Mouse (Mus musculus): ENCODE measurements at regions not wholly inside any gene's neighbourhood (a gene's known extent, or its start where the extent isn't known, plus 50 kb on each side); places are given as distances from the start of the nearest gene placed in this dataset.

- Histone ChIP-seq H3K9ac (no peak overlapping the region), H3K4me3 (no peak overlapping the region), H3K4me2 (no peak overlapping the region), H3K36me3 (peaks cover 89% of the 10 kb centered on the region), H3K4me1 (replicated peaks) (no peaks in the 10 kb centered on the region), H3K27me3 (no peaks in the 10 kb centered on the region), H3K9me3 (no peaks in the 10 kb centered on the region), H3K27ac (replicated peaks) (no peak overlapping the region)
- ATAC-seq (ENCODE audit: low read depth): no peak
- 94% methylated on average over 10 of the region's 10 CpGs for WGBS
Observed at GRCm38 (mm10) chr12:109738201-109738600, 138.1 kb upstream of the Rtl1 start.

- Histone ChIP-seq H3K27ac (replicated peaks) (no peak overlapping the region), H3K4me2 (no peak overlapping the region), H3K4me3 (no peak overlapping the region), H3K27me3 (no peaks in the 10 kb centered on the region), H3K9me3 (no peaks in the 10 kb centered on the region), H3K36me3 (peaks cover 89% of the 10 kb centered on the region), H3K9ac (no peak overlapping the region), H3K4me1 (replicated peaks) (peaks cover under 1% of the 10 kb centered on the region; the same call in 1 of the 2 replicates)
- ATAC-seq (ENCODE audit: low read depth): no peak
- 95% methylated on average over 6 of the region's 6 CpGs for WGBS
Observed at GRCm38 (mm10) chr12:109738911-109739310, 138.8 kb upstream of the Rtl1 start.

GRCm38 (mm10) chr12:109742486-109742885, 142.4 kb upstream of the Rtl1 start:
- H3K27ac ChIP-seq (replicated peaks): no peak overlapping the region
- H3K4me1 ChIP-seq (replicated peaks): peaks cover 33% of the 10 kb centered on the region
- H3K27me3 ChIP-seq: no peaks in the 10 kb centered on the region
- WGBS: 95% methylated on average over 11 of the region's 11 CpGs
- no peak overlapping the region for H3K9ac ChIP-seq
- H3K9me3 ChIP-seq: no peaks in the 10 kb centered on the region
- H3K36me3 ChIP-seq: peaks cover 72% of the 10 kb centered on the region
- no peak overlapping the region for H3K4me2 ChIP-seq
- H3K4me3 ChIP-seq: no peak overlapping the region
- no peak for ATAC-seq (ENCODE audit: low read depth)

GRCm38 (mm10) chr12:109743036-109743650, 143.0 kb upstream of the Rtl1 start:
- no peak for ATAC-seq (ENCODE audit: low read depth)
- Histone ChIP-seq H3K27me3 (no peaks in the 10 kb centered on the region), H3K9me3 (no peaks in the 10 kb centered on the region), H3K9ac (no peak overlapping the region), H3K36me3 (peaks cover 68% of the 10 kb centered on the region), H3K27ac (replicated peaks) (no peak overlapping the region), H3K4me1 (replicated peaks) (peaks cover 40% of the 10 kb centered on the region), H3K4me2 (no peak overlapping the region), H3K4me3 (no peak overlapping the region)
- 87% methylated on average over 24 of the region's 24 CpGs for WGBS

GRCm38 (mm10) chr12:109744186-109744585, 144.1 kb upstream of the Rtl1 start:
- H3K36me3 ChIP-seq: peaks cover 68% of the 10 kb centered on the region
- no peak for ATAC-seq (ENCODE audit: low read depth)
- H3K27ac ChIP-seq (replicated peaks): 0 out of 2 replicates have a peak overlapping the region, but pooled peaks have one; percentile 5
- H3K9me3 ChIP-seq: no peaks in the 10 kb centered on the region
- H3K4me1 ChIP-seq (replicated peaks): peaks cover 50% of the 10 kb centered on the region
- no peak overlapping the region for H3K4me2 ChIP-seq
- 92% methylated on average over 4 of the region's 4 CpGs for WGBS
- H3K4me3 ChIP-seq: no peak overlapping the region
- no peak overlapping the region for H3K9ac ChIP-seq
- no peaks in the 10 kb centered on the region for H3K27me3 ChIP-seq

- Histone ChIP-seq H3K9me3 (no peaks in the 10 kb centered on the region), H3K9ac (0 out of 2 replicates have a peak overlapping the region, but pooled peaks have one; percentile 31), H3K4me2 (no peak overlapping the region), H3K36me3 (peaks cover 54% of the 10 kb centered on the region), H3K4me3 (no peak overlapping the region), H3K27ac (replicated peaks) (peak overlapping the region; percentile 81), H3K4me1 (replicated peaks) (peaks cover 65% of the 10 kb centered on the region), H3K27me3 (no peaks in the 10 kb centered on the region)
- peak; percentile 45 for ATAC-seq (ENCODE audit: low read depth)
- WGBS: 25% methylated on average over 15 of the region's 15 CpGs
Observed at GRCm38 (mm10) chr12:109745731-109746484, 145.8 kb upstream of the Rtl1 start.

GRCm38 (mm10) chr12:109747201-109747600, 147.1 kb upstream of the Rtl1 start:
- ATAC-seq (ENCODE audit: low read depth): no peak
- Histone ChIP-seq H3K36me3 (peaks cover 46% of the 10 kb centered on the region), H3K9me3 (no peaks in the 10 kb centered on the region), H3K27me3 (no peaks in the 10 kb centered on the region), H3K9ac (no peak overlapping the region), H3K4me1 (replicated peaks) (peaks cover 65% of the 10 kb centered on the region), H3K4me3 (no peak overlapping the region), H3K4me2 (no peak overlapping the region), H3K27ac (replicated peaks) (peak overlapping the region; percentile 81)
- 70% methylated on average over 5 of the region's 5 CpGs for WGBS

- Histone ChIP-seq H3K4me2 (no peak overlapping the region), H3K4me3 (no peak overlapping the region), H3K9ac (no peak overlapping the region), H3K9me3 (no peaks in the 10 kb centered on the region), H3K4me1 (replicated peaks) (peaks cover 65% of the 10 kb centered on the region), H3K36me3 (peaks cover 40% of the 10 kb centered on the region), H3K27me3 (no peaks in the 10 kb centered on the region), H3K27ac (replicated peaks) (peak overlapping the region; percentile 81)
- no peak for ATAC-seq (ENCODE audit: low read depth)
- WGBS: 53% methylated on average over 13 of the region's 13 CpGs
Observed at GRCm38 (mm10) chr12:109747776-109748175, 147.6 kb upstream of the Rtl1 start.

GRCm38 (mm10) chr12:109748326-109749059, 148.4 kb upstream of the Rtl1 start:
- Histone ChIP-seq H3K27me3 (no peaks in the 10 kb centered on the region), H3K36me3 (peaks cover 33% of the 10 kb centered on the region), H3K4me1 (replicated peaks) (peaks cover 65% of the 10 kb centered on the region), H3K9ac (0 out of 2 replicates have a peak overlapping the region, but pooled peaks have one; percentile 17), H3K9me3 (no peaks in the 10 kb centered on the region), H3K4me3 (no peak overlapping the region), H3K4me2 (no peak overlapping the region), H3K27ac (replicated peaks) (peak overlapping the region; percentile 81)
- no peak for ATAC-seq (ENCODE audit: low read depth)
- WGBS: 63% methylated on average over 12 of the region's 12 CpGs

- Histone ChIP-seq H3K27ac (replicated peaks) (peak overlapping the region; percentile 81), H3K9me3 (no peaks in the 10 kb centered on the region), H3K27me3 (no peaks in the 10 kb centered on the region), H3K4me2 (peak overlapping the region; percentile 44), H3K4me3 (no peak overlapping the region; the same call in 1 of the 2 replicates), H3K36me3 (peaks cover 25% of the 10 kb centered on the region), H3K4me1 (replicated peaks) (peaks cover 61% of the 10 kb centered on the region), H3K9ac (peak overlapping the region; percentile 52; the same call in 1 of the 2 replicates)
- ATAC-seq (ENCODE audit: low read depth): peak; percentile 5
- WGBS: 13% methylated on average over 2 of the region's 2 CpGs
Observed at GRCm38 (mm10) chr12:109749256-109749655, 149.1 kb upstream of the Rtl1 start.

- 2% methylated on average over 14 of the region's 14 CpGs for WGBS
- Histone ChIP-seq H3K27me3 (no peaks in the 10 kb centered on the region), H3K9ac (peak overlapping the region; percentile 52), H3K4me2 (peak overlapping the region; percentile 44), H3K4me3 (peak overlapping the region; percentile 9; the same call in 1 of the 2 replicates), H3K36me3 (peaks cover 23% of the 10 kb centered on the region), H3K4me1 (replicated peaks) (peaks cover 58% of the 10 kb centered on the region), H3K27ac (replicated peaks) (peak overlapping the region; percentile 81), H3K9me3 (no peaks in the 10 kb centered on the region)
- ATAC-seq (ENCODE audit: low read depth): peak; percentile 80
Observed at GRCm38 (mm10) chr12:109749711-109750243, 149.6 kb upstream of the Rtl1 start.

- H3K4me2 ChIP-seq: no peak overlapping the region
- whole genome bisulfite sequencing: 74% methylated on average over 7 of the region's 7 CpGs
- ATAC-seq (ENCODE audit: low read depth): no peak
Observed at GRCm38 (mm10) chr12:109754986-109755385, 154.9 kb upstream of the Rtl1 start.

More at GRCm38 (mm10) chr12:109754986-109755385, 154.9 kb upstream of the Rtl1 start:
- H3K9ac ChIP-seq: no peak overlapping the region
- H3K27ac ChIP-seq (replicated peaks): no peak overlapping the region
- H3K36me3 ChIP-seq: no peaks in the 10 kb centered on the region
- H3K4me1 ChIP-seq (replicated peaks): peaks cover 7% of the 10 kb centered on the region
- no peaks in the 10 kb centered on the region for H3K27me3 ChIP-seq
- peaks cover 9% of the 10 kb centered on the region; the same call in 1 of the 2 replicates for H3K9me3 ChIP-seq
- H3K4me3 ChIP-seq: no peak overlapping the region

Data from neural tube, embryonic 13.5 days (tissue).